Mouse (Mus musculus) right cerebral cortex, postnatal 36 days (tissue): ENCODE measurements around the gene Diras2.
A peak's percentile ranks its signal among the peaks of the same experiment; 100 is the strongest.
"Not testable (repeated sequence)": the region's sequence is repeated elsewhere in the genome, so short reads cannot be mapped to it uniquely, and the experiment has no call there.

ENCODE experiments used
- DNase-seq, 2 experiments: peaks; one replicate each; pipeline ENCODE4 v3.0.0; 2022; ENCODE audit warnings: low spot score in 2 of 2, mixed read lengths in 1 of 2

The Diras2 gene

GRCm38 (mm10) chr13:52519425-52519824, 11.7 kb downstream of the Diras2 start:
- no peak for DNase-seq

- DNase-seq, result no peak
Measured at GRCm38 (mm10) chr13:52518377-52518776, 12.7 kb downstream of the Diras2 start.

GRCm38 (mm10) chr13:52517021-52517420, 14.1 kb downstream of the Diras2 start:
- DNase-seq, result no peak

GRCm38 (mm10) chr13:52516561-52516960, 14.5 kb downstream of the Diras2 start:
- no peak for DNase-seq

- DNase-seq, result no peak
Measured at GRCm38 (mm10) chr13:52516051-52516450, 15.0 kb downstream of the Diras2 start.

- DNase-seq, result no peak
Measured at GRCm38 (mm10) chr13:52513554-52513953, 17.5 kb downstream of the Diras2 start.

GRCm38 (mm10) chr13:52512356-52512755, 18.7 kb downstream of the Diras2 start:
- DNase-seq, result no peak

- no peak for DNase-seq
Measured at GRCm38 (mm10) chr13:52510172-52510880, 20.8 kb downstream of the Diras2 start.

GRCm38 (mm10) chr13:52507460-52508293, 23.4 kb downstream of the Diras2 start:
- no peak for DNase-seq

- not testable (repeated sequence) for DNase-seq
Measured at GRCm38 (mm10) chr13:52506822-52507221, 24.3 kb downstream of the Diras2 start.

- DNase-seq, result not testable (repeated sequence)
Measured at GRCm38 (mm10) chr13:52505683-52506285, 25.3 kb downstream of the Diras2 start.

- peak; percentile 80 to 89 for DNase-seq
Measured at GRCm38 (mm10) chr13:52501686-52502085, 29.4 kb downstream of the Diras2 start.

GRCm38 (mm10) chr13:52497029-52497550, 34.0 kb downstream of the Diras2 start:
- DNase-seq, result no peak

- DNase-seq, result no peak
Measured at GRCm38 (mm10) chr13:52488821-52489220, 42.3 kb downstream of the Diras2 start.

GRCm38 (mm10) chr13:52484064-52484463, 47.0 kb downstream of the Diras2 start:
- DNase-seq, result no peak

GRCm38 (mm10) chr13:52481786-52482185, 49.3 kb downstream of the Diras2 start:
- no peak for DNase-seq

GRCm38 (mm10) chr13:52479146-52479545, 51.9 kb downstream of the Diras2 start:
- no peak for DNase-seq

- no peak for DNase-seq
Measured at GRCm38 (mm10) chr13:52476998-52477601, 54.0 kb downstream of the Diras2 start.

- no peak for DNase-seq
Measured at GRCm38 (mm10) chr13:52476222-52476621, 54.9 kb downstream of the Diras2 start.

GRCm38 (mm10) chr13:52475264-52475663, 55.8 kb downstream of the Diras2 start:
- DNase-seq, result no peak

- DNase-seq, result no peak
Measured at GRCm38 (mm10) chr13:52474807-52475206, 56.3 kb downstream of the Diras2 start.
